Mouse (Mus musculus) layer of hippocampus, postnatal 14 days (tissue): ENCODE measurements around the gene Ankrd44. TPM values are rescaled to one million over a fixed set of nuclear protein-coding genes. Genes with fewer than 3 reads are reported as not detected.
"Not testable (repeated sequence)": the region's sequence is repeated elsewhere in the genome, so short reads cannot be mapped to it uniquely, and the experiment has no call there.

Source experiments
- DNase-seq, 2 experiments: peaks; one replicate each; pipeline ENCODE4 v3.0.0; 2021 to 2022; ENCODE audit warnings: low spot score in 2 of 2, mixed read lengths in 1 of 2
- long read RNA-seq, 2 experiments: library from polyadenylated mRNA; stranded (forward); transcript quantifications; one replicate each; pipeline ENCODE4 v2.0.0; 2021
- total RNA-seq, 2 experiments: library from RNA; stranded (reverse); gene quantifications; 2 replicates each; pipeline ENCODE4 v1.2.3; 2021

Gene Ankrd44
- total RNA-seq = 10 to 100 TPM; 24.3 to 26.0 TPM
- long read RNA-seq, experiment 1, full-length matches to known transcripts = 2 of 13 reads
- long read RNA-seq, experiment 1, partial matches to known transcripts = 1 of 13 reads
- long read RNA-seq, experiment 1, other reads (novel, unspliced or antisense) = 10 of 13 reads
- long read RNA-seq, experiment 2, partial matches to known transcripts = 1 of 24 reads
- long read RNA-seq, experiment 2, other reads (novel, unspliced or antisense) = 23 of 24 reads

- DNase-seq = peak; percentile 70 to 75
Measured at GRCm38 (mm10) chr1:54925971-54926771, at the start of gene Ankrd44. Gene Ankrd44, minus strand, starts transcription at chr1:54926387.

- DNase-seq = no peak
Measured at GRCm38 (mm10) chr1:54971687-54972404, 45.7 kb upstream of the Ankrd44 start.

GRCm38 (mm10) chr1:54966858-54967257 lies 40.7 kb upstream of the Ankrd44 start:
- DNase-seq = no peak

- DNase-seq = no peak
Measured at GRCm38 (mm10) chr1:54965159-54965995, 39.2 kb upstream of the Ankrd44 start.

- no peak for DNase-seq
Measured at GRCm38 (mm10) chr1:54961724-54962123, 35.5 kb upstream of the Ankrd44 start.

- no peak for DNase-seq
Measured at GRCm38 (mm10) chr1:54960613-54961165, 34.5 kb upstream of the Ankrd44 start.

- DNase-seq = no peak
Measured at GRCm38 (mm10) chr1:54958525-54958924, 32.3 kb upstream of the Ankrd44 start.

GRCm38 (mm10) chr1:54956995-54957394 lies 30.8 kb upstream of the Ankrd44 start:
- DNase-seq = not testable (repeated sequence)

- no peak for DNase-seq
Measured at GRCm38 (mm10) chr1:54954856-54955255, 28.7 kb upstream of the Ankrd44 start.

- no peak for DNase-seq
Measured at GRCm38 (mm10) chr1:54944648-54945047, 18.5 kb upstream of the Ankrd44 start.

GRCm38 (mm10) chr1:54935466-54935865 lies 9.3 kb upstream of the Ankrd44 start:
- DNase-seq = no peak

GRCm38 (mm10) chr1:54934911-54935310 lies 8.7 kb upstream of the Ankrd44 start:
- DNase-seq = no peak

- DNase-seq = no peak
Measured at GRCm38 (mm10) chr1:54933646-54934045, 7.5 kb upstream of the Ankrd44 start.

GRCm38 (mm10) chr1:54932456-54933115 lies 6.4 kb upstream of the Ankrd44 start:
- no peak for DNase-seq

GRCm38 (mm10) chr1:54931231-54931630 lies 5.0 kb upstream of the Ankrd44 start:
- DNase-seq = no peak

- DNase-seq = no peak
Measured at GRCm38 (mm10) chr1:54930670-54931200, 4.5 kb upstream of the Ankrd44 start.

GRCm38 (mm10) chr1:54925451-54925934 lies 694 bp downstream of the Ankrd44 start:
- DNase-seq = no peak

GRCm38 (mm10) chr1:54924760-54925159 lies 1.4 kb downstream of the Ankrd44 start:
- no peak for DNase-seq

GRCm38 (mm10) chr1:54924309-54924685 lies 1.9 kb downstream of the Ankrd44 start:
- no peak for DNase-seq
